Mouse (Mus musculus) stomach, postnatal 0 days (tissue): Measurements from ENCODE around the gene Syt8. TPM values are rescaled to one million over a fixed set of nuclear protein-coding genes. Genes with fewer than 3 reads are reported as not detected.

ENCODE experiments used
- ATAC-seq: fragments of 200-750 bp; cut with Nextera tagmentation; 2 replicates; pipeline ENCODE4 v1.8.0; 2017; ENCODE audit not compliant: low FRiP score, low TSS enrichment
- DNase-seq: peaks from one replicate; pipeline ENCODE4 v3.0.0-alpha.2; 2016; ENCODE audit warnings: low spot score
- H3K27ac ChIP-seq: fragments of 300-500 bp; sonication (generic); replicated peaks from 2 replicates; pipeline ENCODE4 v1.5.1; 2014; ENCODE audit warnings: mild to moderate bottlenecking, control low read depth
- H3K27me3 ChIP-seq: fragments of 300-500 bp; sonication (generic); 2 replicates; pipeline ENCODE4 v1.6.1; 2014; ENCODE audit warnings: low read length; ENCODE audit not compliant: control insufficient read depth, insufficient read depth
- H3K36me3 ChIP-seq: fragments of 300-500 bp; sonication (generic); 2 replicates; pipeline ENCODE4 v1.6.1; 2014; ENCODE audit warnings: low read length, mixed read lengths; ENCODE audit not compliant: control insufficient read depth, insufficient read depth
- H3K4me1 ChIP-seq: fragments of 300-500 bp; sonication (generic); replicated peaks from 2 replicates; pipeline ENCODE4 v1.6.1; 2014; ENCODE audit warnings: antibody characterized with exemption; ENCODE audit not compliant: control insufficient read depth, insufficient read depth
- H3K4me2 ChIP-seq: fragments of 300-500 bp; sonication (generic); replicated peaks from 2 replicates; pipeline ENCODE4 v1.6.1; 2014; ENCODE audit warnings: low read depth, mild to moderate bottlenecking, control low read depth, moderate library complexity
- H3K4me3 ChIP-seq: fragments of 300-500 bp; sonication (generic); 2 replicates; pipeline ENCODE4 v1.5.1; 2014; ENCODE audit warnings: low read depth, low read length, control low read depth
- H3K9ac ChIP-seq: fragments of 300-500 bp; sonication (generic); 2 replicates; pipeline ENCODE4 v1.6.1; 2014; ENCODE audit warnings: mild to moderate bottlenecking, low read length, control low read depth, mixed read lengths
- H3K9me3 ChIP-seq: fragments of 300-500 bp; sonication (generic); 2 replicates; pipeline ENCODE4 v1.6.1; 2016; ENCODE audit warnings: low read length; ENCODE audit not compliant: control insufficient read depth
- CTCF ChIP-seq: IDR thresholded peaks from 2 replicates; pipeline ENCODE4 v1.5.1; 2016; ENCODE audit warnings: antibody characterized with exemption, low read depth, mild to moderate bottlenecking, moderate library complexity
- EP300 ChIP-seq: optimal IDR thresholded peaks from 2 replicates; pipeline ENCODE3; 2016; ENCODE audit warnings: antibody characterized with exemption
- WGBS: fragments of 180-500 bp; shearing (Covaris S2); extraction: QIAGEN DNeasy Blood & Tissue Kit; methylation state at CpG from one replicate; pipeline ENCODE4 v1.1.7; 2014; 5-methylcytosine and 5-hydroxymethylcytosine counted together
- polyA plus RNA-seq: library from polyadenylated mRNA; unstranded; fragments of >200 nt; fragmentation: Nextera tagmentation; extraction: Ambion mirVana; gene quantifications from 2 replicates; pipeline ENCODE4 v1.2.1, GENCODE M21; 2015

Gene Syt8
- polyA plus RNA-seq, 1 experiment from 2014 or later, result 70.7 TPM

- no peaks in the 10 kb centered on the region for H3K27me3 ChIP-seq
- WGBS, result 60% methylated on average over 2 of the region's 2 CpGs
- no peak overlapping the region for H3K4me2 ChIP-seq
- peak; percentile 11 for DNase-seq
- no peak overlapping the region for H3K9ac ChIP-seq
- H3K27ac ChIP-seq, result peak overlapping the region; percentile 95
- ATAC-seq, result no peak
- no peak overlapping the region for H3K4me3 ChIP-seq
- H3K9me3 ChIP-seq, result no peaks in the 10 kb centered on the region
- H3K36me3 ChIP-seq, result no peaks in the 10 kb centered on the region
- H3K4me1 ChIP-seq, result peaks cover 13% of the 10 kb centered on the region
- TF ChIP-seq EP300 (no peak), CTCF (no peak)
These were observed 24.6 kb downstream of the Syt8 start for GRCm38 (mm10) chr7:142459299-142459691.

- H3K36me3 ChIP-seq, result no peaks in the 10 kb centered on the region
- H3K9ac ChIP-seq, result no peak within 1 kb of the TSS
- H3K4me1 ChIP-seq, result 0 out of 2 replicates have a peak, but pooled peaks cover 6% of the 10 kb centered on the region
- no peak within 1 kb of the TSS for H3K4me2 ChIP-seq
- ATAC-seq (no peak), DNase-seq (peak; percentile 10)
- no peak within 1 kb of the TSS for H3K4me3 ChIP-seq
- no peak for TF ChIP-seq CTCF
- TF ChIP-seq EP300, result no peak
- no peaks in the 10 kb centered on the region for H3K27me3 ChIP-seq
- WGBS, result 90% methylated on average over 7 of the region's 7 CpGs
- H3K9me3 ChIP-seq, result no peaks in the 10 kb centered on the region
- H3K27ac ChIP-seq, result peak within 1 kb of the TSS; percentile 95
These were observed 26.0 kb downstream of the Syt8 start, which contains the start of gene Lsp1 for GRCm38 (mm10) chr7:142460636-142461077. TSS of gene Lsp1 (plus strand) at chr7:142460809.

- no peak for ATAC-seq
- 89% methylated on average over 2 of the region's 2 CpGs for WGBS
- Histone ChIP-seq H3K36me3 (no peaks in the 10 kb centered on the region), H3K9me3 (no peaks in the 10 kb centered on the region), H3K27me3 (no peaks in the 10 kb centered on the region), H3K4me1 (0 out of 2 replicates have a peak, but pooled peaks cover 6% of the 10 kb centered on the region), H3K9ac (no peak overlapping the region), H3K27ac (no peak overlapping the region), H3K4me2 (no peak overlapping the region), H3K4me3 (no peak overlapping the region)
- no peak for TF ChIP-seq CTCF
- no peak for TF ChIP-seq EP300
- peak; percentile 11 for DNase-seq
These were observed 26.8 kb downstream of the Syt8 start for GRCm38 (mm10) chr7:142461446-142461845.

GRCm38 (mm10) chr7:142462190-142462589 lies 27.5 kb downstream of the Syt8 start:
- Histone ChIP-seq H3K4me2 (no peak overlapping the region), H3K9me3 (no peaks in the 10 kb centered on the region), H3K4me3 (no peak overlapping the region), H3K27ac (0 out of 2 replicates have a peak overlapping the region, but pooled peaks have one; percentile 41), H3K27me3 (no peaks in the 10 kb centered on the region), H3K9ac (no peak overlapping the region), H3K36me3 (no peaks in the 10 kb centered on the region), H3K4me1 (0 out of 2 replicates have a peak, but pooled peaks cover 2% of the 10 kb centered on the region)
- TF ChIP-seq EP300, result no peak
- TF ChIP-seq CTCF, result no peak
- WGBS, result 71% methylated on average over 6 of the region's 6 CpGs
- DNase-seq (peak; percentile 12), ATAC-seq (0 out of 2 replicates have a peak, but pooled peaks have one; percentile 8)

GRCm38 (mm10) chr7:142462594-142463078 lies 28.0 kb downstream of the Syt8 start:
- H3K27ac ChIP-seq, result 0 out of 2 replicates have a peak overlapping the region, but pooled peaks have one; percentile 41
- WGBS, result 57% methylated on average over 4 of the region's 4 CpGs
- H3K36me3 ChIP-seq, result no peaks in the 10 kb centered on the region
- TF ChIP-seq EP300, result no peak
- H3K4me3 ChIP-seq, result no peak overlapping the region
- ATAC-seq, result no peak
- H3K27me3 ChIP-seq, result no peaks in the 10 kb centered on the region
- no peaks in the 10 kb centered on the region for H3K9me3 ChIP-seq
- DNase-seq, result peak; percentile 12
- H3K4me2 ChIP-seq, result no peak overlapping the region
- 0 out of 2 replicates have a peak, but pooled peaks cover 2% of the 10 kb centered on the region for H3K4me1 ChIP-seq
- H3K9ac ChIP-seq, result no peak overlapping the region

- peaks cover 8% of the 10 kb centered on the region for H3K4me1 ChIP-seq
- WGBS, result 54% methylated on average over 7 of the region's 7 CpGs
- H3K36me3 ChIP-seq, result no peaks in the 10 kb centered on the region
- TF ChIP-seq CTCF (no peak), EP300 (no peak)
- H3K27me3 ChIP-seq, result no peaks in the 10 kb centered on the region
- no peak overlapping the region for H3K4me2 ChIP-seq
- peak overlapping the region; percentile 97 for H3K27ac ChIP-seq
- H3K9ac ChIP-seq, result 0 out of 2 replicates have a peak overlapping the region, but pooled peaks have one; percentile 45
- ATAC-seq (no peak), DNase-seq (peak; percentile 12)
- no peak overlapping the region for H3K4me3 ChIP-seq
- H3K9me3 ChIP-seq, result no peaks in the 10 kb centered on the region
These were observed 35.6 kb downstream of the Syt8 start for GRCm38 (mm10) chr7:142470171-142470691.
